Mouse (Mus musculus) small intestine, adult 2 months (tissue): ENCODE data around the gene E2f2. TPM values are rescaled to one million over a fixed set of nuclear protein-coding genes. Genes with fewer than 3 reads are reported as not detected.
A peak's percentile ranks its signal among the peaks of the same experiment; 100 is the strongest.

ENCODE experiments used
- H3K27ac ChIP-seq: fragments of 200-500 bp; 2 replicates; pipeline ENCODE4 v1.5.1; 2012; ENCODE audit warnings: low read depth, low read length, control low read depth, inconsistent platforms; ENCODE audit not compliant: insufficient read depth
- H3K27me3 ChIP-seq: fragments of 200-500 bp; 2 replicates; pipeline ENCODE4 v1.6.1; 2012; ENCODE audit warnings: mild to moderate bottlenecking, moderate library complexity, low read length, inconsistent platforms; ENCODE audit not compliant: control insufficient read depth, insufficient read depth
- H3K36me3 ChIP-seq: fragments of 200-500 bp; 2 replicates; pipeline ENCODE4 v1.6.1; 2012; ENCODE audit warnings: mild to moderate bottlenecking, low read length, control low read depth, inconsistent platforms; ENCODE audit not compliant: control insufficient read depth, insufficient read depth
- H3K4me1 ChIP-seq: fragments of 200-500 bp; 2 replicates; pipeline ENCODE4 v1.6.1; 2012; ENCODE audit warnings: low read length, inconsistent platforms, mixed read lengths; ENCODE audit not compliant: control insufficient read depth, insufficient read depth, insufficient read length
- H3K4me3 ChIP-seq: fragments of 200-500 bp; 2 replicates; pipeline ENCODE4 v1.5.1; 2012; ENCODE audit warnings: low read depth, mild to moderate bottlenecking, control low read depth, inconsistent platforms, low read length, moderate library complexity
- CTCF ChIP-seq: fragments of 200-500 bp; IDR thresholded peaks from 2 replicates; pipeline ENCODE4 v1.5.1; 2012; ENCODE audit warnings: low read depth, mild to moderate bottlenecking, control low read depth, inconsistent platforms, low read length, moderate library complexity, mixed read lengths; ENCODE audit not compliant: insufficient replicate concordance, insufficient read length; ENCODE audit errors: extremely low read depth
- POLR2A ChIP-seq: fragments of 200-500 bp; IDR thresholded peaks from 2 replicates; pipeline ENCODE4 v1.6.1; 2012; ENCODE audit warnings: low read depth, mild to moderate bottlenecking, control low read depth, inconsistent platforms, low read length, moderate library complexity
- WGBS: fragments of 180-500 bp; shearing (Covaris S2); methylation state at CpG from one replicate; pipeline ENCODE4 v1.1.7; 2018; 5-methylcytosine and 5-hydroxymethylcytosine counted together
- polyA plus RNA-seq: library from polyadenylated mRNA; depleted of rRNA; stranded (reverse); fragments of >200 nt; gene quantifications from 2 replicates; pipeline ENCODE4 v1.2.3, GENCODE M21; 2012

E2f2 gene
- polyA plus RNA-seq, 1 experiment, result 11.5 TPM

DNA sequence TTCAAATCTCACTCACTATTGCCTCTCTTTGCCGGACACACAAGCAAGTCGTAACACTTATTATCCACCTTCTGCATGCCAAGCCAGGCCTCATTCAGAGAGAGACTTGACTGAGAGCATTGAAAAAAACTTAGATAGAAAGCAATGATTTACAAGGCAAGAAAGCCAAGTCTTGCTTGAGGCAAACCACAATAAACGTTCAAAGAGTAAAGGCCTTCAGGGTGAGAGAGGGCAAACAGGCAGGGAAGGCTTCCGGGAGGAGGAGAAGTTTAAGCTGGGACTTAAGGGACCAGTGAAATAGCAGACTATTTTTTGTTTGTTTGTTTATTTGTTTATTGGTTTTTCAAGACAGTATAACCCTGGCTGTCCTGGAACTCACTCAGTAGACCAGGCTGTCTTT is 1.8 kb upstream of the E2f2 start:
- H3K4me3 ChIP-seq, result no peak overlapping the region
- H3K27ac ChIP-seq, result no peak overlapping the region
- peaks cover 20% of the 10 kb centered on the region; the same call in 1 of the 2 replicates for H3K4me1 ChIP-seq
- TF ChIP-seq POLR2A (no peak), CTCF (no peak)
- 65% methylated on average over 4 of the region's 4 CpGs for WGBS
- no peaks in the 10 kb centered on the region for H3K36me3 ChIP-seq
- H3K27me3 ChIP-seq, result no peaks in the 10 kb centered on the region

DNA sequence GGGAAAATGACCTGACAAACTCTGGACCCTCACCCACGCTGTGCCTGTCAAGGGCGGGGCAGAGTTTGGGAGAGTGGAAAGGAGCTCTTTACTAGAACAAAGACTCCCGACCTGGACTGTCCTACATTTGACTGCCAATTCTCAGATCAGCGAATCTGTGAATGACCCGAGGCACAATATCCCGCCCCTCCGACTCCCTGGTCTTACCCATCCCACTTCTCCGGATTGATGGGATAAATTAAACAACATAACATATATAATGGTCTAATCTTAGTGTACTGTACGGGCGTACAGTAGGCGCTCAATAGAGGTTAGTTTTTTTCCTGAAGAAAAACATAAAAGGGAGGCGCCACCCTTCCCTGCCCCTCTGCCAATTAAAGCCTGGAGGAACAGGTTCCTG is 739 bp upstream of the E2f2 start:
- Histone ChIP-seq H3K4me1 (peaks cover 29% of the 10 kb centered on the region), H3K27ac (no peak overlapping the region), H3K36me3 (no peaks in the 10 kb centered on the region), H3K4me3 (no peak overlapping the region), H3K27me3 (no peaks in the 10 kb centered on the region)
- 21% methylated on average over 12 of the region's 12 CpGs for WGBS
- no peak for TF ChIP-seq CTCF
- TF ChIP-seq POLR2A, result no peak

DNA sequence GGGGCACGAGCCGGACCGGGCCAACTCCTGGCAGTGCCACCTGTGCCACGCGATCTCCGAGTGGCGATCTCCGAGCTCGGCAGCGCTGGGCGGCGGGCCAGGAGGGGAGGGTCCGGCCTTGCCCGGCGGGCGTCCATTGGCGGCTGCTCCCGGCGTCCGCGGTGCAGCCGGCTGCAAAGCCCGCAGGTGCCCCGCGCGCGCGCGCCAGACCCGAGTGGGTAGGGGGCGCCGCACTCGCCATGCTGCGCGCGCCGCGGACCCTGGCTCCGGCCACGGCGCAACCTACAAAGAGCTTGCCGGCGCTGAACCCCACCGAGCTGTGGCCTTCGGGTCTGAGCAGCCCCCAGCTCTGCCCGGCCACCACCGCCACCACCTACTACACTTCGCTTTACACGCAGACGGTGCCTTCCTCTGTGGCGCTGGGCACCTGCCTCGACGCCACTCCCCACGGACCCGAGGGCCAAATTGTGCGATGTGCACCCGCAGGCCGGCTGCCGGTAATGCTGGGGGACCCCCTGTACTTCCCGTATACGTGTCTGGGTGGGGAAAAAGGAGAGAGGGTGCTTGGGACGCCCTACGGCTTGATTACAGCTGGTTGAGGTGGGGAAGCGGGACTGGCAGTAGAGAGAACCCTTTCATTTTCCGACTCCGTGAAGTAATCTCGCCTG is 482 bp downstream of the E2f2 start:
- no peak for TF ChIP-seq CTCF
- no peak; the same call in 1 of the 2 replicates for TF ChIP-seq POLR2A

DNA sequence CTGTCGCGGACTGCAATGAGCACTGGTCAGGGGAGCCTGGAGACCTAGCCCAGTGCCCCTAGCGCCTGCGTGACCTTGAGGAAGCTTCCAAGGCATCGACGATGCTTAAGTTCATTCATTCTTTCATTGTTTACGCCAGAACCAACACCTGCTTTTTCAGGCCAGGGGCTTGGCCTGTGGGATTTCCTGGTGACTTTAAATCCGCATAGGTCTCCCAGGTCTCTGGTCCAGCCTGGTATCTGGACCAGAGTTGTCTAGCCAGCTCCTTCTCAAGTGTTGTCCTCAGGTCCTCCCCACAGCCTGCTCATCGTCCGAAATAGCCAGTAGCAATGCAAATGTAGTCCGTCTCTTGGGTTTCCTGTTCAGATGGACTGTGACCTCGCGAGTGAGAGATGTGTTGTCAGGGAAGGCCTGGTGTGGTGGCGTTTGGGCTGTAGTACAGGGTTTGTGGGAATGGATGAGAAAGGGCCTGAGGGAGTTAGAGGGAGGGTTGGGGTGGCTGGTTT is 1.1 kb downstream of the E2f2 start:
- TF ChIP-seq POLR2A, result peak; percentile 39; the same call in 1 of the 2 replicates
- TF ChIP-seq CTCF, result no peak
- H3K27me3 ChIP-seq, result no peaks in the 10 kb centered on the region
- 2% methylated on average over 14 of the region's 14 CpGs for WGBS
- peak overlapping the region; percentile 95 for H3K4me3 ChIP-seq
- peak overlapping the region; percentile 90 for H3K27ac ChIP-seq
- H3K4me1 ChIP-seq, result peaks cover 45% of the 10 kb centered on the region
- H3K36me3 ChIP-seq, result no peaks in the 10 kb centered on the region

More for the DNA sequence above, 482 bp downstream of the E2f2 start:
- no peaks in the 10 kb centered on the region for H3K27me3 ChIP-seq
- under 1% methylated on average over 67 of the region's 67 CpGs for WGBS
- no peaks in the 10 kb centered on the region for H3K36me3 ChIP-seq
- peak overlapping the region; percentile 95 for H3K4me3 ChIP-seq
- peak overlapping the region; percentile 90 for H3K27ac ChIP-seq
- H3K4me1 ChIP-seq, result peaks cover 39% of the 10 kb centered on the region

DNA sequence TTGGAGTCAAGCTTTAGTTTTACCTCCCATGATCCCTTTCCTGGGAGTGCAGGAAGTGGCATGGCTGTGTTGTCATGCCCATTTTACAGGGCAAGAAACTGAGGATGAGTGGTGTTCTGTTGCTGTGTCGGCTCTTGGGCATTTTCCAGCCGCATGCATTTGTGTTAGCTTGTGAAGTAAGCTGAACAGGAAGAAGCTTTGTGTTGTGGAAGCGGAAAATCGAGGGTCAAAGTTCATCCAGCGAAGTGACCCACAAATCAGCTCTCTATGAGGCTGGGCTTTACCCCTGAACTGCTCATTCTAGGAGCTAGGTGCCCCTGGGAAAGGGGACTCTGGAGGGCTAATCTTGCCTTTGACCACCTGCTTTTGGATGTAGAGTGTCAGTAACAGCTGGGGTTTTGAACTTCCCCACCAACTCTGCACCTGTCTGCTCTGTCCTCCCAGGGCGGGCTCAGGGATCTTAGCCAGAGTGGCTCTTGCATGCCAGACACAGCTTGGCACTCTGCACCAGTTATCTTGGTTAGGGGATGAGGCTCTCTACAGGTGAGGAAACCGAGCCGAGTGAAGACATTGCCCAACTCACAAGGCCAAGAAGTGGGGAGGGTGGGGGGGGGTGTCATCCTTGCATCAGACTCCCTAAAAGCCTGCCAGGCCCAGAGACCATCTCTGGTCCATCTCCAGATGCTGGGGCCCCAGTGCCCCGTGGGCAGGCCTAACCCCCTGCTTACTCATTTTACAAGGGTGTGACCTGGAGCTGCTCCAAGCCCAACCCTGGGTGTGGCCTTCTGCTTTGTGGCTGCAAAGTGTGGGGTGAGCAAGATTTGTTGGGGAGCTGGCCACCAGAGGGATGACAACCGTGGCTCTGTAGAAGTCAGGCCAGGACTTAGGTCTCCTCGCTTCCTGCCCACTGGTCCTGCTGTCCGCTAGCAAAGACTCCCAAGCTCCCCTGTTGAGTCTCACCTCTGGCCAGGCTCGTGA is 2.3 kb downstream of the E2f2 start:
- Histone ChIP-seq H3K4me3 (peak overlapping the region; percentile 95; the same call in 1 of the 2 replicates), H3K27ac (peak overlapping the region; percentile 90), H3K27me3 (no peaks in the 10 kb centered on the region), H3K4me1 (peaks cover 48% of the 10 kb centered on the region), H3K36me3 (no peaks in the 10 kb centered on the region)
- TF ChIP-seq CTCF (no peak), POLR2A (no peak)
- WGBS, result 24% methylated on average over 13 of the region's 13 CpGs

DNA sequence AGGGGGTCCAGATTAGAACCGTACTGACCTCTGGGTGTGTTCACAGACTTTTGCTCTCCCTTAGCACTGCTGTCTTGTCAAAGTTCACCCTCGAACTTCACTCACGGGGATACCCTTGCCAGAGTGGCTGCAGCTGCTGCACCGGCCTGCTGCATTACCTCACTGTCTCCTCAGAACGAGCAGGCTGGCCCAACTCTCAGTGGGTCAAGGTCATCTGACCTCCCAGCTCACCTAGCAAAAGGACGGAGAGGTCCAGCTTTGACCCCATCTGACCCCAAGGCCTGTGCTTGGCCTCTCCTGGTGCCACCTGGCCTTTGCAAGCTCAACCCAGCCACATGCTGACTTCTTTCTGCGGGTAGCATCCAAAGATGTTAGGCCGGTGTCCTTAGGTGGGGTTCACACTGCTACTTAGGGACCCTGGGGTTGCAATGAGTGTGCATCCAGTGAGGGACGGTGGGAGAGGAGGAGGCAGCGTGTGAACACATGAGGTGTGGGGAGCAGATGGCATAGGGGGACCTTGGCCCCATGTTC is 3.9 kb downstream of the E2f2 start:
- no peak overlapping the region for H3K4me3 ChIP-seq
- peak overlapping the region; percentile 80 for H3K27ac ChIP-seq
- H3K4me1 ChIP-seq, result peaks cover 55% of the 10 kb centered on the region
- 53% methylated on average over 10 of the region's 10 CpGs for WGBS
- H3K27me3 ChIP-seq, result no peaks in the 10 kb centered on the region
- no peak for TF ChIP-seq CTCF
- no peak for TF ChIP-seq POLR2A
- no peaks in the 10 kb centered on the region for H3K36me3 ChIP-seq

DNA sequence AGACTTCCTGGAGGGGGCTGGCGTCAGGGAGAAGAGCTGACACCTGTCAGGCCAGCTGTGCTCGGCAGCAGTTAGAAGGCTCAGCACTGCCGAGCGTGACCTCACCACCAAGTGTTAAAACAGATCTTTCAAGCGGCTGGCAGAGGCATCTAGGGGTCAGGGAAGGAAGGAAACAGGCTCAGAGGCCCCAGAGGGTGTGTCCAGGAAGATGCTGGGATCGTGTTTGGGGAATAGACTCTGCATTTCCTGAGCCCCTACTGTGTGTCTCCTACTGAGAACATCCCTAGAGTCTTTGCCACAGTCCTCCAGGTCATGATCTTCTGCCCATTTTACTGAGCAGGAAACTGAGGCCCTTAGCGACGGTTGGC is 5.0 kb downstream of the E2f2 start:
- Histone ChIP-seq H3K4me3 (no peak overlapping the region), H3K27ac (peak overlapping the region; percentile 65), H3K36me3 (no peaks in the 10 kb centered on the region), H3K27me3 (no peaks in the 10 kb centered on the region), H3K4me1 (peaks cover 57% of the 10 kb centered on the region)
- TF ChIP-seq POLR2A, result 0 out of 2 replicates have a peak, but pooled peaks have one; percentile 5
- no peak for TF ChIP-seq CTCF
- 10% methylated on average over 8 of the region's 8 CpGs for WGBS
